Mouse (Mus musculus) olfactory bulb, adult 2 months (tissue): ENCODE data around the gene Coq10b.

Experiments used
- CTCF ChIP-seq: fragments of 200-500 bp; IDR thresholded peaks from 2 replicates; pipeline ENCODE4 v1.5.1; 2012; ENCODE audit warnings: low read depth, mild to moderate bottlenecking, low read length, moderate library complexity; ENCODE audit not compliant: insufficient read depth
- POLR2A ChIP-seq: fragments of 200-500 bp; IDR thresholded peaks from 2 replicates; pipeline ENCODE4 v1.6.1; 2012; ENCODE audit warnings: mild to moderate bottlenecking, low read depth, low read length, moderate library complexity; ENCODE audit not compliant: insufficient read depth

DNA sequence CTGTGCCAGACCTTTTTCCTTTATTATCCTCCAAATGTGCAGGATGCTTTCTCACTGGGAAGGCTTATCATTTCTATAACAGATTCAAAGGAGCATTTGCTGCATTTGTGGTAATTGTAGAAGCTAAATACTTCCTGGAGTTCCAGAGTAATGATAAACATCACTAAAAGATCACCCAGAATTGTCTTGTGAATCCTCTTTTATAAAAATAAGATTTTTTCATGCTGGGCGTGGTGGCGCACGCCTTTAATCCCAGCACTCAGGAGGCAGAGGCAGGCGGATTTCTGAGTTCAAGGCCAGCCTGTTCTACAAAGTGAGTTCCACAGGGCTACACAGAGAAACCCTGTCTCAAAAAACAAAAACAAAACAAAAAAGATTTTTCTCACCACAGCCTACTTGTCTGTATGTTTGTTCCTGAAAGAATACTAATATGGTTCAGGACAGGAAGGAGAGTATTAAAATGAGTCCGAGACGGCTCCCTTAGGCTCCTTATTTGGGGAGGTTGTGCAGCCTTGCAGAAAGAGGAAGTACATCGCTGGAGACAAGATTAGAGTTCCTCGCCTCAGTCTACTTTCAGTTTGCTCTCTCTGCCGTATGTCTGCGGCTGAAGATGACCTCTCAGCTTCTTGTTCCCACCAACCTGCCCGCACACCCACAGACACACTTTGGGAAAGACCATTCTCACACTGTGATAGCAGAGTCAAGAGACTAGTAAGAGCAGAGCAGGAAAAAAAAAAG, 23.9 kb upstream of the Coq10b start:
- TF ChIP-seq CTCF (no peak), POLR2A (no peak)
